Mouse (Mus musculus) heart, embryonic 13.5 days (tissue): ENCODE measurements around the gene Gm45521. TPM values are rescaled to one million over a fixed set of nuclear protein-coding genes. Genes with fewer than 3 reads are reported as not detected.

Source experiments
- ATAC-seq: fragments of 200-750 bp; cut with Nextera tagmentation; 2 replicates; pipeline ENCODE4 v1.8.0; 2017; ENCODE audit warnings: moderate TSS enrichment; ENCODE audit not compliant: insufficient number of reproducible peaks, low FRiP score, low TSS enrichment; ENCODE audit errors: extremely low read depth
- H3K27ac ChIP-seq: fragments of 300-500 bp; sonication (generic); replicated peaks from 2 replicates; pipeline ENCODE4 v1.5.1; 2015; ENCODE audit warnings: moderate library complexity, mild to moderate bottlenecking, inconsistent platforms
- H3K27me3 ChIP-seq: fragments of 300-500 bp; sonication (generic); replicated peaks from 2 replicates; pipeline ENCODE4 v1.6.1; 2015; ENCODE audit warnings: mild to moderate bottlenecking, inconsistent platforms
- H3K36me3 ChIP-seq: fragments of 300-500 bp; sonication (generic); 2 replicates; pipeline ENCODE4 v1.6.1; 2015; ENCODE audit warnings: mild to moderate bottlenecking, inconsistent platforms
- H3K4me1 ChIP-seq: fragments of 300-500 bp; sonication (generic); 2 replicates; pipeline ENCODE4 v1.6.1; 2015; ENCODE audit warnings: inconsistent platforms
- H3K4me2 ChIP-seq: fragments of 300-500 bp; sonication (generic); 2 replicates; pipeline ENCODE4 v1.6.1; 2015; ENCODE audit warnings: inconsistent platforms, mild to moderate bottlenecking, moderate library complexity
- H3K4me3 ChIP-seq: fragments of 300-500 bp; sonication (generic); 2 replicates; pipeline ENCODE4 v1.5.1; 2015; ENCODE audit warnings: moderate library complexity, mild to moderate bottlenecking, inconsistent platforms
- H3K9ac ChIP-seq: fragments of 300-500 bp; sonication (generic); 2 replicates; pipeline ENCODE4 v1.6.1; 2015; ENCODE audit warnings: inconsistent platforms, mild to moderate bottlenecking, moderate library complexity
- H3K9me3 ChIP-seq: fragments of 300-500 bp; sonication (generic); 2 replicates; pipeline ENCODE4 v1.6.1; 2016; ENCODE audit warnings: inconsistent platforms
- WGBS: fragments of 180-500 bp; shearing (Covaris S2); methylation state at CpG from one replicate; pipeline ENCODE4 v1.1.7; 2015; ENCODE audit warnings: mixed read lengths; 5-methylcytosine and 5-hydroxymethylcytosine counted together
- polyA plus RNA-seq: library from polyadenylated mRNA; unstranded; fragments of >200 nt; fragmentation: Nextera tagmentation; extraction: Ambion mirVana; gene quantifications from 2 replicates; pipeline ENCODE4 v1.2.1, GENCODE M21; 2015

The Gm45521 gene
- polyA plus RNA-seq, 1 experiment from 2014 or later, result not detected

- 40% methylated on average over 6 of the region's 6 CpGs for WGBS
- H3K4me2 ChIP-seq, result no peak overlapping the region
- H3K9me3 ChIP-seq, result no peaks in the 10 kb centered on the region
- peak overlapping the region; percentile 82; the same call in 1 of the 2 replicates for H3K27ac ChIP-seq
- H3K36me3 ChIP-seq, result peaks cover 27% of the 10 kb centered on the region
- H3K4me3 ChIP-seq, result no peak overlapping the region
- no peak for ATAC-seq
- H3K9ac ChIP-seq, result no peak overlapping the region; the same call in 1 of the 2 replicates
- H3K27me3 ChIP-seq, result no peaks in the 10 kb centered on the region
- H3K4me1 ChIP-seq, result peaks cover 42% of the 10 kb centered on the region
Measured at GRCm38 (mm10) chr14:7954071-7954471, 3.0 kb upstream of the Gm45521 start.

DNA sequence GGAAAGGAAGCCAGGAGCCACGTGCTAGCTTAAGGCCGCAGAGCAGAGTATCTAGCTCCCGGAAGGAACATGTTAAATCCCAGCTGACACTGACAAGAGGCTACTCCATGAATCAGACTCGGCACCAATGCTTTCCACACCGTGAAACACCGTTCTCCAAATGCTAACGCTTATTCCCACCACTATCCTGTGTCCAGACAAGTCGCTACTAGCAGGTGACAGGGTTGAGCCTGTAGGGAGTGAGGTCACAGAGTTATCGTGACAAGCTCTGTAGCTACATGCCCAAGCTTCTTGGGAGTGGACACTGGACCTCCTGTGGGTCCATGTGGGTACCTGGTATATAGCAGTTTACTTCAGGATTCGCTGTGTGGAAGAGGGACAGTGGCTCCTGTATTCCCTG, 661 bp upstream of the Gm45521 start:
- Histone ChIP-seq H3K4me1 (peaks cover 49% of the 10 kb centered on the region), H3K9me3 (no peaks in the 10 kb centered on the region), H3K27ac (no peak overlapping the region), H3K4me2 (no peak overlapping the region), H3K4me3 (no peak overlapping the region), H3K27me3 (no peaks in the 10 kb centered on the region), H3K36me3 (peaks cover 5% of the 10 kb centered on the region), H3K9ac (no peak overlapping the region)
- WGBS, result 51% methylated on average over 10 of the region's 10 CpGs
- ATAC-seq, result no peak

GRCm38 (mm10) chr14:7960616-7961015, 3.5 kb downstream of the Gm45521 start:
- Histone ChIP-seq H3K36me3 (no peaks in the 10 kb centered on the region), H3K9me3 (no peaks in the 10 kb centered on the region), H3K4me3 (no peak overlapping the region), H3K27me3 (no peaks in the 10 kb centered on the region), H3K27ac (no peak overlapping the region), H3K4me1 (peaks cover 28% of the 10 kb centered on the region), H3K4me2 (no peak overlapping the region), H3K9ac (no peak overlapping the region)
- WGBS, result 42% methylated on average over 11 of the region's 11 CpGs
- ATAC-seq, result no peak

DNA sequence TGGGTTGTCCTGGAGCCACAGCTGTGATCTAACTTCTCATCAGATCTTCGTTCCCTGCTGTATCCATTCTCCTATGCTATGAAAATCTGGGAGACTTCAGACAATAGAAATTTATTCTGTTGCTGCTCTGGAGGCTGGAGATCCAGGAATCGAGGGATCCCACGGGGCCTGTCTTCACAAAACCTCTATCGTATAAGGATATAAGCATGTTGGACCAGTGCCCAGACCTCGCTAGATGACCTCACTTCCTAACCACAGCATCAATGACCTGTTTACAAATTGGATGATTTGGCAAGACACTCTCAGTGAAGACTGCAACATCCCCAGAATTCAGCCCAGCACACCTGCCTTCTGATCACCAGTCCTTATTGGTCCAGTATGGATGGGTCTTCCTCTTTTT, 4.6 kb downstream of the Gm45521 start:
- Histone ChIP-seq H3K27ac (no peak overlapping the region), H3K4me3 (no peak overlapping the region), H3K27me3 (no peaks in the 10 kb centered on the region), H3K4me1 (peaks cover 28% of the 10 kb centered on the region), H3K4me2 (no peak overlapping the region), H3K36me3 (no peaks in the 10 kb centered on the region), H3K9ac (no peak overlapping the region), H3K9me3 (no peaks in the 10 kb centered on the region)
- 33% methylated on average over 5 of the region's 5 CpGs for whole genome bisulfite sequencing
- no peak for ATAC-seq

DNA sequence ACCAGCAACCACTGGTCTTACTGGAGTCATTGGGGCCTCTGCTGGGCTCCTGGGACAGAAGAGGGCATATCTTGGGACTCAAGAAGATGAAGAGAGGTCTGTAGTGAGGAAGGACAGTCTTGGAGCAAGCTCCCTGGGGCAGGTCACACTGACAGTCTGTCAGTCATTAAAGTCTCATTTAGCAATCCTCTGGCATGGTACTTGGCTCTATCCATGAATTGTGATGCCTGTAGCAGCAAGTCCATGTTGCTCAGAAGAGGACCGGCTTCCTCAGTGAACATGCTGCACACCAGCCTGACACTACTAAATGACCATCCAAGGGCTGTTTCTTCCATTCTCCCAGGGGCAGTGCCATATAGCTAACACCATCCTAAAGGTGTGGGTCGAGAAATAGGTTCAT, 5.5 kb downstream of the Gm45521 start:
- Histone ChIP-seq H3K4me1 (peaks cover 28% of the 10 kb centered on the region), H3K9me3 (no peaks in the 10 kb centered on the region), H3K4me3 (no peak overlapping the region), H3K27ac (no peak overlapping the region), H3K4me2 (no peak overlapping the region), H3K27me3 (no peaks in the 10 kb centered on the region), H3K9ac (no peak overlapping the region), H3K36me3 (no peaks in the 10 kb centered on the region)
- no peak for ATAC-seq
- 80% methylated on average over 2 of the region's 2 CpGs for WGBS

GRCm38 (mm10) chr14:7963160-7963559, 6.1 kb downstream of the Gm45521 start:
- no peak overlapping the region for H3K27ac ChIP-seq
- peaks cover 28% of the 10 kb centered on the region for H3K4me1 ChIP-seq
- no peaks in the 10 kb centered on the region for H3K9me3 ChIP-seq
- H3K4me2 ChIP-seq, result no peak overlapping the region
- no peak for ATAC-seq
- H3K36me3 ChIP-seq, result no peaks in the 10 kb centered on the region
- no peak overlapping the region for H3K4me3 ChIP-seq
- no peak overlapping the region for H3K9ac ChIP-seq
- WGBS, result 51% methylated on average over 7 of the region's 7 CpGs
- no peaks in the 10 kb centered on the region for H3K27me3 ChIP-seq

DNA sequence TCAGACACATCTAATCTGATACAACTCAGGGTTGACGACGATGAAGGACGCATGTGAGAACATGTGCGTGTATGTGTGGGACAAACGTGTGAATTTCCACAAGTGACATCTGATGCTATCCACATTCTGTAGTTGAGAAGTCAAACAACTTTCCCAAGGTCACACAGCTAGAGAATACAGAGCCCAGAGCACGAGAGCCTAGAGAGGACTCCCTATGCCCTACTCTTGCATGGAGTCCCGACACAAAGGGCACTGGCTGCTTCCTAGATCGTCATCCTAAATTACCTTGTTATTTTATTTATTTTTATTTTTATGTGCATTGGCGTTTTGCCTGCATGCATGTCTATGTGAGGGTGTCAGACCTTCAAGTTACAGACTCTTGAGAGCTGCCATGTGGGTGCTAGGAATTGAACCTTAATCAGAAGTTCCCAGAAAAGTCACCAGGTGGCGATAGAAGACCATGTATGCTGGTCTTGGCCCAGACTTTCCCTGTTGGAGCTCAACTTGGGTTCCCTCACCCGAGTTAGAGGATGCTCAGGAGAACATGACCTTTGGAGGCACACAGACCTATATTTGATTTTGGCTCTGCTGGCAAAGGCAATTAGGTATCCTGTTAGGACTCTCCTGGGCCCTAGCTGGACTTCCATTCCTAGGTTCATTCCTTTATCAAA, 7.3 kb downstream of the Gm45521 start:
- no peaks in the 10 kb centered on the region for H3K9me3 ChIP-seq
- H3K4me1 ChIP-seq, result peaks cover 23% of the 10 kb centered on the region
- no peaks in the 10 kb centered on the region for H3K36me3 ChIP-seq
- no peak overlapping the region for H3K4me3 ChIP-seq
- H3K27ac ChIP-seq, result no peak overlapping the region
- H3K4me2 ChIP-seq, result no peak overlapping the region
- ATAC-seq, result no peak
- WGBS, result 48% methylated on average over 11 of the region's 11 CpGs
- no peaks in the 10 kb centered on the region for H3K27me3 ChIP-seq
- no peak overlapping the region for H3K9ac ChIP-seq

DNA sequence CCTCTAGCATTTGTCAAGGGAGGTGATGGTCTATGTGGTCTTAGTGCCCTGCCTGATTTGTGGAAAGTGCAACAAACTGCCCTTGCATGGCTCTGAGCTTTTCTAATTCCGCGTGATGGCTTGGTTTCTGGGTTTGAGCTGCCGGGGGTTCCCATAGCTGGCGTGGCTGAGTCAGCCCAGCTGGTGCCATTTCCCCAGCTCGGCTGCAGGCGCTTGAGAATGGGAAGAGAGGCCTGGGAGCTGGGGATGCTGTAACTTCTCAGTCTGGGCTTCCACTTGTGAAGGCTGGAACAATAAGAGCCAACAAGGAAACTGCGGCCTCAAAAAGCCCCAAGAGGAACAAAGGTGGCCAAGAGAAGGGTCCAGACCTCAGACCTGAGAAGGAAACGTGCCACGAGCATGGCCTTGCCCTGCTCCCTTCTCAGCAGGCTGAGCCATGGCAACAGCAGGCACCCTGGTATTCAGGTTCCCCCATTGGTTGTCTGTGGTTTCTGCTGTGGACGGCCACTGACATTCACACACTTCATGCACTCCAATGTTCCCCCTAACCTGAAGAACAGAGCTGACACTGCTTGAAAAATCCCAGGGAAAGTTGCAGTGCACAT, 14.9 kb downstream of the Gm45521 start:
- WGBS, result 56% methylated on average over 10 of the region's 10 CpGs
- ATAC-seq, result no peak

DNA sequence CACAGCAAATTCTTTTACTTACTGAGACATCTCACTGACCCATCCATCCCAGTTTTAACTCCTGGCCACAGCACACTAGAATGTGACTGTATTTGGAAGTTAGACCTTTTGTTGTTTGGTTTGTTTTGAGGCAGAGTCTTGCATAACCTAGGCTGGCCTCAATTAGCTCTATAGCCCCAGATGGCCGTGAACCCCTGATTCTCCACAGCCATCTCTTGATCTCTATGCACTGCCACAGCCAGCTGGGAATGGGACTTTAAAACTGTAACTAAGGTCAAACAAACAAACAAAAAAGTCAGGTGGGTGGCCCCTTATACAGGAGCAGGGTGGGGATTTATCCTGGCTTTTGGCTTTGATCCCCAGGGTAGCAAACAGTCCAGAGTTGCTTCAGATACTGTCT, 17.6 kb downstream of the Gm45521 start:
- Histone ChIP-seq H3K4me1 (no peaks in the 10 kb centered on the region), H3K27me3 (no peaks in the 10 kb centered on the region), H3K36me3 (no peaks in the 10 kb centered on the region), H3K9ac (no peak overlapping the region), H3K4me3 (no peak overlapping the region), H3K27ac (no peak overlapping the region), H3K9me3 (no peaks in the 10 kb centered on the region; the same call in 1 of the 2 replicates), H3K4me2 (no peak overlapping the region)
- WGBS, result 85% methylated on average over 1 of the region's 1 CpGs
- ATAC-seq, result no peak

More for the DNA sequence above, 14.9 kb downstream of the Gm45521 start:
- Histone ChIP-seq H3K36me3 (no peaks in the 10 kb centered on the region), H3K4me3 (no peak overlapping the region), H3K27me3 (no peaks in the 10 kb centered on the region), H3K4me1 (no peaks in the 10 kb centered on the region), H3K9me3 (no peaks in the 10 kb centered on the region; the same call in 1 of the 2 replicates), H3K9ac (no peak overlapping the region), H3K27ac (no peak overlapping the region), H3K4me2 (no peak overlapping the region)

GRCm38 (mm10) chr14:7975177-7975576, 18.1 kb downstream of the Gm45521 start:
- no peaks in the 10 kb centered on the region for H3K36me3 ChIP-seq
- ATAC-seq, result no peak

DNA sequence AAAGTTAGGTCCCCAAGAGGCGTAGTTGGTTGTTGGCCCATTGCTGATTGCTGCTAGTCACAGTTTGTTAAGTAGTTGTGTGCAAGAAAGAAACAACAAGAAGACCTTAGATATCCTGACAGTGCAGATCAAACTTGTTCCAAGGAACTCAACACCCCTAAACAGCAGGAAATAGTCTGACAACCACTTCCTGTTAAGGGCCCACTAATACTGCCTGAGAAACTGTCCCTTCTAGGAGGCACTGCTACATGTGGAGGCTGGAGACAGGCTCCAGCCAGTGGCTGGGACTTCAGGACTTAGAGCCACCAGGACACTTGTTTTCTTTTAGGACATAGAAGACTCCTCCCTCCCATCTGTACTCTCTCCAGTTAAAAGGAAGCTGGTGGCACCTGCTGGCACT, 20.4 kb downstream of the Gm45521 start:
- no peaks in the 10 kb centered on the region for H3K4me1 ChIP-seq
- H3K9me3 ChIP-seq, result no peaks in the 10 kb centered on the region; the same call in 1 of the 2 replicates
- H3K36me3 ChIP-seq, result no peaks in the 10 kb centered on the region
- no peak overlapping the region for H3K4me2 ChIP-seq
- no peaks in the 10 kb centered on the region for H3K27me3 ChIP-seq
- no peak overlapping the region for H3K27ac ChIP-seq
- ATAC-seq, result no peak
- H3K9ac ChIP-seq, result no peak overlapping the region
- 82% methylated on average over 1 of the region's 1 CpGs for WGBS
- H3K4me3 ChIP-seq, result no peak overlapping the region

More at GRCm38 (mm10) chr14:7975177-7975576, 18.1 kb downstream of the Gm45521 start:
- Histone ChIP-seq H3K4me3 (no peak overlapping the region), H3K4me2 (no peak overlapping the region), H3K4me1 (no peaks in the 10 kb centered on the region), H3K9ac (no peak overlapping the region), H3K27ac (no peak overlapping the region), H3K27me3 (no peaks in the 10 kb centered on the region), H3K9me3 (no peaks in the 10 kb centered on the region; the same call in 1 of the 2 replicates)
- 76% methylated on average over 6 of the region's 6 CpGs for WGBS

DNA sequence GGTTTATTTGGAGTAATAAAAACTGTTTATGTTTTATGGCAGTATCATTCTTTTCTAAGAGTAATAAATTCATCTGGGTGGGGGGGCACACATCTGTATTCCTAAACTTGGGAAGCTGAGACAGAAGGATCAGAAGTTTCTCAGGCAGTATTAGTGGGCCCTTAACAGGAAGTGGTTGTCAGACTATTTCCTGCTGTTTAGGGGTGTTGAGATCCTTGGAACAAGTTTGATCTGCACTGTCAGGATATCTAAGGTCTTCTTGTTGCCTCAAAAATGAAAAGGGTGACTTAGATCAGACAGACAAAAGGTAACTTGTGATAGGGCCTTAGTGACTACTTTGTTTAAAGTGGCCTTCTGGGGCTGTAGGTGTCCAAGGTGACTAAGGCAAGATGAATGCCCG, 21.1 kb downstream of the Gm45521 start:
- 70% methylated on average over 1 of the region's 1 CpGs for WGBS
- H3K4me1 ChIP-seq, result no peaks in the 10 kb centered on the region
- no peak overlapping the region for H3K4me2 ChIP-seq
- ATAC-seq, result no peak
- H3K27me3 ChIP-seq, result no peaks in the 10 kb centered on the region
- no peak overlapping the region for H3K4me3 ChIP-seq
- H3K36me3 ChIP-seq, result no peaks in the 10 kb centered on the region
- H3K27ac ChIP-seq, result no peak overlapping the region
- no peaks in the 10 kb centered on the region; the same call in 1 of the 2 replicates for H3K9me3 ChIP-seq
- no peak overlapping the region for H3K9ac ChIP-seq
